Mouse (Mus musculus) hindbrain, embryonic 13.5 days (tissue): ENCODE results near the gene Ctdsp1. TPM values are rescaled to one million over a fixed set of nuclear protein-coding genes. Genes with fewer than 3 reads are reported as not detected.

ENCODE experiments used
- ATAC-seq: fragments of 200-750 bp; cut with Nextera tagmentation; 2 replicates; pipeline ENCODE4 v1.8.0; 2017; ENCODE audit warnings: moderate TSS enrichment; ENCODE audit not compliant: low FRiP score
- H3K27ac ChIP-seq: fragments of 300-500 bp; sonication (generic); 2 replicates; pipeline ENCODE4 v1.5.1; 2015; ENCODE audit warnings: inconsistent platforms, mild to moderate bottlenecking, moderate library complexity
- H3K27me3 ChIP-seq: fragments of 300-500 bp; sonication (generic); 2 replicates; pipeline ENCODE4 v1.6.1; 2015; ENCODE audit warnings: mild to moderate bottlenecking, inconsistent platforms
- H3K36me3 ChIP-seq: fragments of 300-500 bp; sonication (generic); 2 replicates; pipeline ENCODE4 v1.6.1; 2015; ENCODE audit warnings: mild to moderate bottlenecking, inconsistent platforms
- H3K4me1 ChIP-seq: fragments of 300-500 bp; sonication (generic); replicated peaks from 2 replicates; pipeline ENCODE4 v1.6.1; 2015; ENCODE audit warnings: inconsistent platforms
- H3K4me2 ChIP-seq: fragments of 300-500 bp; sonication (generic); 2 replicates; pipeline ENCODE4 v1.6.1; 2015; ENCODE audit warnings: inconsistent platforms, mild to moderate bottlenecking, moderate library complexity
- H3K4me3 ChIP-seq: fragments of 300-500 bp; sonication (generic); 2 replicates; pipeline ENCODE4 v1.5.1; 2015; ENCODE audit warnings: mild to moderate bottlenecking, inconsistent platforms
- H3K9ac ChIP-seq: fragments of 300-500 bp; sonication (generic); 2 replicates; pipeline ENCODE4 v1.6.1; 2015; ENCODE audit warnings: mild to moderate bottlenecking, inconsistent platforms
- H3K9me3 ChIP-seq: fragments of 300-500 bp; sonication (generic); 2 replicates; pipeline ENCODE4 v1.6.1; 2016; ENCODE audit warnings: inconsistent platforms
- WGBS: fragments of 180-500 bp; shearing (Covaris S2); methylation state at CpG from one replicate; pipeline ENCODE4 v1.1.7; 2015; 5-methylcytosine and 5-hydroxymethylcytosine counted together
- microRNA counts: library from miRNA; unstranded; fragments of <30 nt; microRNA quantifications from one replicate; lab custom pipeline; 2016
- microRNA-seq: library from miRNA; unstranded; fragments of <30 nt; microRNA quantifications from one replicate; pipeline ENCODE4, GENCODE M21; 2016
- polyA plus RNA-seq: library from polyadenylated mRNA; unstranded; fragments of >200 nt; fragmentation: Nextera tagmentation; extraction: Ambion mirVana; gene quantifications from 2 replicates; pipeline ENCODE4 v1.2.1, GENCODE M21; 2015

The Ctdsp1 gene
- polyA plus RNA-seq, 1 experiment from 2014 or later = 19.8 TPM

DNA sequence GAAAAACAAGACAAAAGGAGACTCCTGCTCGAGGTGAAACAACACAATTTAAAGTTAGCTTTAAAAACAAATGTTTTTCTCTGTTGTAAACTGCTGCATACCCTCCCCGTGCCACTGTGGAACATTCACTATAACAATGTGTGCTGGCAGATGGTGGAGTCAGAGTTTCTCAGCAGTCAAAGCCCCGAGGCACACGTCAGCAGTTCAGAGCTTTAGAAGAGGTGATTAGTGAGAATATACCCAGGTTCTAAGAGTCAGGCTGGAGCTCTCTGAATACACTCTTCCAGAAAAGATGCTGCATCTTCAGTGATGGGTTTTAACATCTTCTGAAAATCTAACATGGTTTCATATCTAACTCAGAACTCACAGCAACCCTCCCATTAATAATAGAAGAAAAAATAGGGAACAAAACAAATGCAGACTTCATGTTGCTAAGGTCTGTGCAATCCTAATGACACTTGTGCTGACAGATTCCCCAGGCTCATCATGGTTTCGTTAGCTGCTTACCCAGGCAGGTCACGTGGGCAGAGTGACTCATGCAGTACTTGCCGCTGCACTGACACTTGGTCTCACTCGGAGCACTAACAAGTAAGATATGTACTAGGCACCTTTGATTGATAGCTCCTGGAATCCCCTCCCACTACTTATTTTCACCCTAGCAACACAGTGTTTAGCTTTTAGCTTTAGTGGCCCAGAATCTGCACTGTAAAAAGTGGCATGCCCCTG lies 46.6 kb downstream of the Ctdsp1 start:
- H3K9me3 ChIP-seq = no peaks in the 10 kb centered on the region

DNA sequence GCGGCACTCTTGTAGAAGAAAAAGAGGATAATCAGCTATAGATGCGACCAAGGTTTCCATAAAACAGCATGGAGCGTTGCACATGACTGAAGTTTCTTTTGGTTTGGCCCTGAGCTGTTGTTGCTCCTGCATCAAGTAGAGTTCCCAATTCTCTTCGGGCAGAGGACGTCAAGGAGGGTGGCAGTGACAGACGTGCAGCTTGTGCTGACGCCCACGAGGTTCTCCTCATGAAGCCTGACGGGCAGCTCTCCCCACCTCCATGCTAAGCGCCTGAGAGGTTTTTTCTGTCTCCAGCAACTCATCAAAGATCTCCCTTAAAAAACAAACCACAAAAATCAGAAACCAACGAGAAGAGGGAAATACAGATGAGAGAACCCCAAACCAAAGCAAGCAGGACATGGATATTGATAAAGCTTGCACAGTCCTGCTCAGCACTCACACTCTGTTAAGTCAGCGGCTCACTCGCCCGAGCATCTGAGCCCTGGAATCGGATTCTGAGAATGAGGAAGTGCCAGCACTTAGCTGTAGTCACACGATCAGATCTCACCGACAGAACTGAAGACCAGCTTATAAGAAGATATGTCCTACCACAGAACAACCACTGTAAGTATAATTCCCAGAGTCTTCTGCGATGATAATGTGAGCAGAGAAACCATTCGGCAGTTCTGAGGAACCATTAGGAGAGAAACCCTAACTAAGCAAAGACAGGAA lies 48.0 kb downstream of the Ctdsp1 start:
- peaks cover 69% of the 10 kb centered on the region for H3K36me3 ChIP-seq
- no peak overlapping the region for H3K4me3 ChIP-seq
- WGBS = 90% methylated on average over 19 of the region's 19 CpGs
- H3K9me3 ChIP-seq = no peaks in the 10 kb centered on the region
- no peak overlapping the region for H3K9ac ChIP-seq
- H3K27ac ChIP-seq = no peak overlapping the region
- H3K27me3 ChIP-seq = no peaks in the 10 kb centered on the region
- H3K4me1 ChIP-seq = no peaks in the 10 kb centered on the region
- no peak for ATAC-seq
- no peak overlapping the region for H3K4me2 ChIP-seq

More for the DNA sequence above, 46.6 kb downstream of the Ctdsp1 start:
- no peak for ATAC-seq
- Histone ChIP-seq H3K4me2 (no peak overlapping the region), H3K9ac (no peak overlapping the region), H3K4me1 (no peaks in the 10 kb centered on the region), H3K27ac (peak overlapping the region; percentile 35; the same call in 1 of the 2 replicates), H3K36me3 (peaks cover 72% of the 10 kb centered on the region), H3K27me3 (no peaks in the 10 kb centered on the region), H3K4me3 (no peak overlapping the region)
- 77% methylated on average over 8 of the region's 8 CpGs for WGBS

DNA sequence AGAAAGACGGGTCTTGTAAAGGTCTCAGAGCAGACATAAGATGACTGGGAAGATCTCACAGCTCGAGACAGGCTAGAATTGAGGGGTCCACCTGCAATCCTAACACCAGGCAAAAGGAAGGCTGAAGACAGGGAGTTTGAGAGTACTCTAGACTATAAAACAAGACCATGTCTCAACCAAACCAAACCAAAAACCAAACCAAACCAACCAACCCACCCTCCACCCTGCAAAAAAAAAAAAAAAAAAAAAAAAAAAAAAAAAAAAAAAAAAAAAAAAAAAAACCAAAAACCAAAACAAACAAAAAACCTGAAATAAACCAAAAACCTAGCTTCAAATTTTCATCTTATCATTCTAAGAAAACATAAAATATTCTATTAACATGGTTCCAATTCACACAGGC lies 53.2 kb downstream of the Ctdsp1 start:
- 97% methylated on average over 2 of the region's 2 CpGs for WGBS

More for the DNA sequence above, 53.2 kb downstream of the Ctdsp1 start:
- Histone ChIP-seq H3K9ac (no peak overlapping the region), H3K27me3 (no peaks in the 10 kb centered on the region), H3K4me3 (no peak overlapping the region), H3K4me2 (no peak overlapping the region), H3K36me3 (peaks cover 62% of the 10 kb centered on the region), H3K9me3 (no peaks in the 10 kb centered on the region), H3K27ac (no peak overlapping the region), H3K4me1 (no peaks in the 10 kb centered on the region)
- no peak for ATAC-seq

MicroRNAs encoded within 50 kb of the gene (microRNA counts, 519-probe panel; counts per million panel counts)
- 3,726 counts per million, percentile 52 among the panel's probes with 10 or more counts for microRNA mmu-miR-26b (lab: Ali Mortazavi, UCI)

Small RNA genes lying within 50 kb of the gene (microRNA-seq; reads per million reads assigned to microRNA genes)
- 16,060 reads per million, percentile 97 among the genes with 10 or more reads in this experiment for gene Mir26b

Other genes with a start within 250 kb of the Ctdsp1 start
- 0.10 and 0.17 TPM in 2 replicates for gene Cxcr2, start 237.5 kb upstream of the Ctdsp1 start, polyA plus RNA-seq
- not detected in 2 replicates for gene Cxcr1, start 196.9 kb upstream of the Ctdsp1 start, polyA plus RNA-seq
- gene Arpc2, start 155.4 kb upstream of the Ctdsp1 start, polyA plus RNA-seq = 390 and 405 TPM in 2 replicates
- gene Gpbar1, start 113.0 kb upstream of the Ctdsp1 start, polyA plus RNA-seq = 0.42 TPM in 1 of 2 replicates, not detected in the other
- gene Aamp, start 106.8 kb upstream of the Ctdsp1 start, polyA plus RNA-seq = 199 and 206 TPM in 2 replicates
- 98.2 and 102 TPM in 2 replicates for gene Pnkd, start 106.6 kb upstream of the Ctdsp1 start, polyA plus RNA-seq
- gene Tmbim1, start 85.9 kb upstream of the Ctdsp1 start, polyA plus RNA-seq = 7.8 and 8.6 TPM in 2 replicates
- 0.80 and 1.6 TPM in 2 replicates for gene Catip, start 29.4 kb upstream of the Ctdsp1 start, polyA plus RNA-seq
- 2.4 and 2.5 TPM in 2 replicates for gene Slc11a1, start 16.3 kb upstream of the Ctdsp1 start, polyA plus RNA-seq
- 0.16 and 0.18 TPM in 2 replicates for gene Vil1, start 17.9 kb downstream of the Ctdsp1 start, polyA plus RNA-seq
- gene Cnot9, start 114.5 kb downstream of the Ctdsp1 start, polyA plus RNA-seq = 49.6 and 51.6 TPM in 2 replicates
- gene Plcd4, start 151.4 kb downstream of the Ctdsp1 start, polyA plus RNA-seq = 3.4 and 4.1 TPM in 2 replicates
- gene Usp37, start 152.8 kb downstream of the Ctdsp1 start, polyA plus RNA-seq = 27.2 and 28.1 TPM in 2 replicates
- gene Zfp142, start 196.7 kb downstream of the Ctdsp1 start, polyA plus RNA-seq = 7.7 and 8.3 TPM in 2 replicates
- gene Bcs1l, start 196.8 kb downstream of the Ctdsp1 start, polyA plus RNA-seq = 21.6 and 23.3 TPM in 2 replicates
- 46.4 and 47.5 TPM in 2 replicates for gene Rnf25, start 209.9 kb downstream of the Ctdsp1 start, polyA plus RNA-seq
- 22.1 and 24.8 TPM in 2 replicates for gene Stk36, start 209.9 kb downstream of the Ctdsp1 start, polyA plus RNA-seq